Mouse (Mus musculus) cerebellum, adult 18-20 months (tissue): ENCODE results near the gene Fuom.

Experiments
- DNase-seq, 2 experiments: peaks; one replicate each; pipeline ENCODE4 v3.0.0; 2021

The Fuom gene

GRCm38 (mm10) chr7:140049115-140049689, 53.0 kb downstream of the Fuom start:
- DNase-seq: no peak

GRCm38 (mm10) chr7:140048361-140049114, 53.7 kb downstream of the Fuom start, which contains the start of gene Msx3:
Gene Msx3 (minus strand): TSS chr7:140049089.
- DNase-seq: no peak

GRCm38 (mm10) chr7:140047811-140048311, 54.4 kb downstream of the Fuom start:
- DNase-seq: no peak
